Mouse (Mus musculus) stomach, postnatal 0 days (tissue): ENCODE results near the gene Ilvbl. TPM values are rescaled to one million over a fixed set of nuclear protein-coding genes. Genes with fewer than 3 reads are reported as not detected.

Source experiments
- ATAC-seq: fragments of 200-750 bp; cut with Nextera tagmentation; 2 replicates; pipeline ENCODE4 v1.8.0; 2017; ENCODE audit not compliant: low FRiP score, low TSS enrichment
- DNase-seq: peaks from one replicate; pipeline ENCODE4 v3.0.0-alpha.2; 2016; ENCODE audit warnings: low spot score
- H3K27ac ChIP-seq: fragments of 300-500 bp; sonication (generic); replicated peaks from 2 replicates; pipeline ENCODE4 v1.5.1; 2014; ENCODE audit warnings: mild to moderate bottlenecking, control low read depth
- H3K27me3 ChIP-seq: fragments of 300-500 bp; sonication (generic); 2 replicates; pipeline ENCODE4 v1.6.1; 2014; ENCODE audit warnings: low read length; ENCODE audit not compliant: control insufficient read depth, insufficient read depth
- H3K36me3 ChIP-seq: fragments of 300-500 bp; sonication (generic); 2 replicates; pipeline ENCODE4 v1.6.1; 2014; ENCODE audit warnings: low read length, mixed read lengths; ENCODE audit not compliant: control insufficient read depth, insufficient read depth
- H3K4me1 ChIP-seq: fragments of 300-500 bp; sonication (generic); replicated peaks from 2 replicates; pipeline ENCODE4 v1.6.1; 2014; ENCODE audit warnings: antibody characterized with exemption; ENCODE audit not compliant: control insufficient read depth, insufficient read depth
- H3K4me2 ChIP-seq: fragments of 300-500 bp; sonication (generic); replicated peaks from 2 replicates; pipeline ENCODE4 v1.6.1; 2014; ENCODE audit warnings: low read depth, mild to moderate bottlenecking, control low read depth, moderate library complexity
- H3K4me3 ChIP-seq: fragments of 300-500 bp; sonication (generic); 2 replicates; pipeline ENCODE4 v1.5.1; 2014; ENCODE audit warnings: low read depth, low read length, control low read depth
- H3K9ac ChIP-seq: fragments of 300-500 bp; sonication (generic); 2 replicates; pipeline ENCODE4 v1.6.1; 2014; ENCODE audit warnings: mild to moderate bottlenecking, low read length, control low read depth, mixed read lengths
- H3K9me3 ChIP-seq: fragments of 300-500 bp; sonication (generic); 2 replicates; pipeline ENCODE4 v1.6.1; 2016; ENCODE audit warnings: low read length; ENCODE audit not compliant: control insufficient read depth
- CTCF ChIP-seq: IDR thresholded peaks from 2 replicates; pipeline ENCODE4 v1.5.1; 2016; ENCODE audit warnings: antibody characterized with exemption, low read depth, mild to moderate bottlenecking, moderate library complexity
- EP300 ChIP-seq: optimal IDR thresholded peaks from 2 replicates; pipeline ENCODE3; 2016; ENCODE audit warnings: antibody characterized with exemption
- WGBS: fragments of 180-500 bp; shearing (Covaris S2); extraction: QIAGEN DNeasy Blood & Tissue Kit; methylation state at CpG from one replicate; pipeline ENCODE4 v1.1.7; 2014; 5-methylcytosine and 5-hydroxymethylcytosine counted together
- polyA plus RNA-seq: library from polyadenylated mRNA; unstranded; fragments of >200 nt; fragmentation: Nextera tagmentation; extraction: Ambion mirVana; gene quantifications from 2 replicates; pipeline ENCODE4 v1.2.1, GENCODE M21; 2015

Ilvbl gene
- polyA plus RNA-seq, 1 experiment from 2014 or later, result 62.3 TPM

DNA sequence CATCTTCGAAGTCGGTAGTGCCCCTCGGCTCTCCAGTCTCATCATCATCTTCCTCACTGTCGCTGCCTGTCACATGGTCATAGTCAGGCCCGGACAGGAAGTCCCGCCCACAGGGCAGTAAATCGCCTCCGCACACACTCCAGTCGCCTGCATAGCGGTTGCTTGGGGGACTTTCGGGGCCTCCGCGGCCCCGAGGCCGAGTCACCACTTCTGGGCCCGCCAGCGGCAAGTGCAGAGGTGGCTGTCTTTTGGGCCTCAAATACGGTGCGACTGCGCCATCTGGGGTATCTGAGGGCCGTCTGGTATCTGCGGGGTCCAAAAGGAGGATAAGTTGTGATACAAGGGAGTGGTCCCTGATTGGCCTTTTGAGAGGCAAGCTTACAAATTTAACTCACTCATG is 11.5 kb downstream of the Ilvbl start:
- DNase-seq (no peak), ATAC-seq (no peak)
- WGBS, result 87% methylated on average over 22 of the region's 22 CpGs
- H3K27me3 ChIP-seq, result no peaks in the 10 kb centered on the region
- TF ChIP-seq CTCF (no peak), EP300 (no peak)
- H3K36me3 ChIP-seq, result peaks cover 35% of the 10 kb centered on the region
- no peaks in the 10 kb centered on the region for H3K9me3 ChIP-seq
- H3K27ac ChIP-seq, result no peak overlapping the region
- no peaks in the 10 kb centered on the region for H3K4me1 ChIP-seq
- no peak overlapping the region for H3K4me3 ChIP-seq
- no peak overlapping the region for H3K4me2 ChIP-seq
- no peak overlapping the region for H3K9ac ChIP-seq

- Histone ChIP-seq H3K36me3 (peaks cover 35% of the 10 kb centered on the region), H3K27ac (no peak overlapping the region), H3K9me3 (no peaks in the 10 kb centered on the region), H3K4me2 (no peak overlapping the region), H3K4me1 (no peaks in the 10 kb centered on the region), H3K4me3 (no peak overlapping the region), H3K27me3 (no peaks in the 10 kb centered on the region), H3K9ac (no peak overlapping the region)
- WGBS, result 93% methylated on average over 13 of the region's 13 CpGs
- ATAC-seq, result no peak
- no peak for DNase-seq
- TF ChIP-seq EP300 (no peak), CTCF (no peak)
Observed at GRCm38 (mm10) chr10:78586026-78586425, 11.9 kb downstream of the Ilvbl start.

DNA sequence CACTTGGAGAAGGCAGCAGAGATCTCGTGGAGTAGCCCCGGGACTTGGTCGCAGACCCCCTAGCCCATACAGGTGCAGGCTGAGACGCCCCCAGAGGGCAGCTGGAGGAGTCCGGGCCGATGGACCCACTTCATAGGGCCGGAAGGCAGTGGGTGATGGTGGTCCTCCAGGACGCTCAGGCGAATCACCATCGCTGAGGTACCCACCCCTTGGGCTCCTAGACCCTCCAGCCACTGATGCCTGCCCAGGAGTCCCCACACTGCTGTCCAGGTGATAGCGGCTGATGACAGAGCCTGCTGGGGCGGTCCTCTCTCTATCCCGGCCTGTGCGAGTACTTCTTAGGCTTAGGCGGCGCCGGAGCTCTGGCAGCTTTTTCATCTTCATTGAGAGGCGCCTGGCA is 15.1 kb downstream of the Ilvbl start:
- DNase-seq (no peak), ATAC-seq (no peak)
- H3K9ac ChIP-seq, result no peak overlapping the region
- 94% methylated on average over 18 of the region's 18 CpGs for WGBS
- no peak overlapping the region for H3K4me3 ChIP-seq
- H3K4me1 ChIP-seq, result no peaks in the 10 kb centered on the region
- no peaks in the 10 kb centered on the region for H3K9me3 ChIP-seq
- no peaks in the 10 kb centered on the region for H3K27me3 ChIP-seq
- H3K27ac ChIP-seq, result no peak overlapping the region
- H3K4me2 ChIP-seq, result no peak overlapping the region
- H3K36me3 ChIP-seq, result peaks cover 22% of the 10 kb centered on the region
- TF ChIP-seq EP300 (no peak), CTCF (no peak)

- no peak overlapping the region for H3K4me2 ChIP-seq
- no peaks in the 10 kb centered on the region for H3K9me3 ChIP-seq
- H3K27ac ChIP-seq, result no peak overlapping the region
- no peaks in the 10 kb centered on the region for H3K27me3 ChIP-seq
- DNase-seq, result no peak
- no peak overlapping the region for H3K9ac ChIP-seq
- ATAC-seq, result no peak
- no peak for TF ChIP-seq CTCF
- 91% methylated on average over 8 of the region's 8 CpGs for WGBS
- peaks cover 20% of the 10 kb centered on the region for H3K36me3 ChIP-seq
- no peak overlapping the region for H3K4me3 ChIP-seq
- no peaks in the 10 kb centered on the region for H3K4me1 ChIP-seq
Observed at GRCm38 (mm10) chr10:78589901-78590300, 15.8 kb downstream of the Ilvbl start.

DNA sequence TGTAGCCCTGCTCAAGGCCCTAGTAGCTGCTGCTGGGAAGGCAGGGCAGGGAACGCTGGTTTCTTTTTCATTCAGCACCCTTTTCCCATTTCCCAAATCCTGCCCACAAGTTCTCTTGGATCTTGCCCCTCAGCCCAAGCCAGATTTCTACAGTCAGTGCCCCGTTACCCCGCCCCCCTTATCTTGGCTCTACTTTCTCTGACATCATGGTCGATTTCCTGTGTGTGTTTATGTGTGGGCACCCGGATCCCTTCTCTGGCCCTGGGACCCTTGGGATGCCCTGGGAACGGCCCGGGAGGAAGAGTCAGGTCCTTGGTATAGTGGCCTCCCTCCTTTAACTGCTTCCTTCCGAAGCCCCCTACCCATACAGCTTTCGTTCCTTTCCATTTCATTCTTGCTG is 16.6 kb downstream of the Ilvbl start:
- H3K36me3 ChIP-seq, result peaks cover 13% of the 10 kb centered on the region
- H3K4me3 ChIP-seq, result peak overlapping the region; percentile 70
- H3K4me1 ChIP-seq, result no peaks in the 10 kb centered on the region
- DNase-seq (peak; percentile 32), ATAC-seq (no peak)
- H3K9me3 ChIP-seq, result no peaks in the 10 kb centered on the region
- H3K27me3 ChIP-seq, result no peaks in the 10 kb centered on the region
- peak overlapping the region; percentile 71 for H3K4me2 ChIP-seq
- WGBS, result 21% methylated on average over 9 of the region's 9 CpGs
- H3K9ac ChIP-seq, result peak overlapping the region; percentile 80
- peak overlapping the region; percentile 85 for H3K27ac ChIP-seq
- TF ChIP-seq EP300, result no peak
- TF ChIP-seq CTCF, result no peak

GRCm38 (mm10) chr10:78591406-78592328 is 17.5 kb downstream of the Ilvbl start, which contains the start of gene Syde1:
Syde1 (minus strand) TSS chr10:78591964.
- Histone ChIP-seq H3K9me3 (no peaks in the 10 kb centered on the region), H3K27ac (peak within 1 kb of the TSS; percentile 85), H3K4me1 (no peaks in the 10 kb centered on the region), H3K9ac (peak within 1 kb of the TSS; percentile 80), H3K4me3 (peak within 1 kb of the TSS; percentile 70), H3K36me3 (peaks cover 8% of the 10 kb centered on the region), H3K27me3 (no peaks in the 10 kb centered on the region), H3K4me2 (peak within 1 kb of the TSS; percentile 71)
- TF ChIP-seq CTCF (peak; percentile 31; the same call in 1 of the 2 replicates), EP300 (no peak)
- WGBS, result 3% methylated on average over 47 of the region's 54 CpGs
- ATAC-seq (peak; percentile 77), DNase-seq (peak; percentile 58)
